Mouse (Mus musculus) megakaryocyte progenitor cell, adult 5-6 weeks (primary cell): ENCODE measurements around the gene Anapc16. TPM values are rescaled to one million over a fixed set of nuclear protein-coding genes. Genes with fewer than 3 reads are reported as not detected.

ENCODE experiments used
- ATAC-seq: replicated peaks from 2 replicates; pipeline ENCODE4 v1.8.0; 2016; ENCODE audit warnings: mild to moderate bottlenecking, moderate TSS enrichment, inconsistent platforms; ENCODE audit not compliant: poor library complexity
- total RNA-seq, 2 experiments: library from RNA; stranded (forward) in 1 of 2; stranded (reverse) in 1 of 2; fragments of 157-497, 149-512 nt in 1 of 2; fragments of 200-1000 nt in 1 of 2; gene quantifications; 2 replicates each; pipeline versions ENCODE4 v1.2.3 to v1.2.4; 2015 to 2017

Gene Anapc16
- total RNA-seq (2015) (54.5 and 55.9 TPM in 2 replicates), total RNA-seq (2017) (32.6 and 35.1 TPM in 2 replicates)

- peak; percentile 88 for ATAC-seq
Measured at GRCm38 (mm10) chr10:60002673-60003212, at the start of gene Anapc16, which contains the start of gene Ascc1. Gene Anapc16, minus strand, starts transcription at chr10:60003135. Gene Ascc1, plus strand, starts transcription at chr10:60002805.

- ATAC-seq = no peak
Measured at GRCm38 (mm10) chr10:60050581-60050980, 47.6 kb upstream of the Anapc16 start.

GRCm38 (mm10) chr10:60046696-60047095 is 43.8 kb upstream of the Anapc16 start:
- no peak for ATAC-seq

GRCm38 (mm10) chr10:60042350-60042922 is 39.5 kb upstream of the Anapc16 start:
- ATAC-seq = no peak

GRCm38 (mm10) chr10:60035744-60036143 is 32.8 kb upstream of the Anapc16 start:
- ATAC-seq = peak; percentile 63

- no peak for ATAC-seq
Measured at GRCm38 (mm10) chr10:60034621-60035020, 31.7 kb upstream of the Anapc16 start.

- no peak for ATAC-seq
Measured at GRCm38 (mm10) chr10:60033064-60033463, 30.1 kb upstream of the Anapc16 start.

- no peak for ATAC-seq
Measured at GRCm38 (mm10) chr10:60032622-60033021, 29.7 kb upstream of the Anapc16 start.

- ATAC-seq = no peak
Measured at GRCm38 (mm10) chr10:60031985-60032384, 29.1 kb upstream of the Anapc16 start.

GRCm38 (mm10) chr10:60031562-60031961 is 28.6 kb upstream of the Anapc16 start:
- ATAC-seq = no peak

GRCm38 (mm10) chr10:60029387-60029786 is 26.5 kb upstream of the Anapc16 start:
- ATAC-seq = no peak

GRCm38 (mm10) chr10:60028979-60029378 is 26.0 kb upstream of the Anapc16 start:
- ATAC-seq = no peak

GRCm38 (mm10) chr10:60028181-60028580 is 25.2 kb upstream of the Anapc16 start:
- no peak for ATAC-seq

- no peak for ATAC-seq
Measured at GRCm38 (mm10) chr10:60027619-60028084, 24.7 kb upstream of the Anapc16 start.

GRCm38 (mm10) chr10:60026759-60027395 is 23.9 kb upstream of the Anapc16 start:
- no peak for ATAC-seq

GRCm38 (mm10) chr10:60023751-60024150 is 20.8 kb upstream of the Anapc16 start:
- ATAC-seq = no peak

- no peak for ATAC-seq
Measured at GRCm38 (mm10) chr10:60019299-60019698, 16.4 kb upstream of the Anapc16 start.

GRCm38 (mm10) chr10:60016223-60016622 is 13.3 kb upstream of the Anapc16 start:
- no peak for ATAC-seq

GRCm38 (mm10) chr10:60009115-60009514 is 6.2 kb upstream of the Anapc16 start:
- ATAC-seq = peak; percentile 68

GRCm38 (mm10) chr10:60005264-60005663 is 2.3 kb upstream of the Anapc16 start:
- no peak for ATAC-seq

GRCm38 (mm10) chr10:60003847-60004246 is 912 bp upstream of the Anapc16 start:
- ATAC-seq = no peak

- peak; percentile 2; the same call in 1 of the 2 replicates for ATAC-seq
Measured at GRCm38 (mm10) chr10:60003213-60003752, 348 bp upstream of the Anapc16 start.
